Mouse (Mus musculus) spleen, adult 12 weeks (tissue): Measurements from ENCODE around the gene Zfand3.

ENCODE experiments used
- DNase-seq: peaks from one replicate; pipeline ENCODE4 v3.0.0; 2022; ENCODE audit warnings: low spot score

Gene Zfand3

DNA sequence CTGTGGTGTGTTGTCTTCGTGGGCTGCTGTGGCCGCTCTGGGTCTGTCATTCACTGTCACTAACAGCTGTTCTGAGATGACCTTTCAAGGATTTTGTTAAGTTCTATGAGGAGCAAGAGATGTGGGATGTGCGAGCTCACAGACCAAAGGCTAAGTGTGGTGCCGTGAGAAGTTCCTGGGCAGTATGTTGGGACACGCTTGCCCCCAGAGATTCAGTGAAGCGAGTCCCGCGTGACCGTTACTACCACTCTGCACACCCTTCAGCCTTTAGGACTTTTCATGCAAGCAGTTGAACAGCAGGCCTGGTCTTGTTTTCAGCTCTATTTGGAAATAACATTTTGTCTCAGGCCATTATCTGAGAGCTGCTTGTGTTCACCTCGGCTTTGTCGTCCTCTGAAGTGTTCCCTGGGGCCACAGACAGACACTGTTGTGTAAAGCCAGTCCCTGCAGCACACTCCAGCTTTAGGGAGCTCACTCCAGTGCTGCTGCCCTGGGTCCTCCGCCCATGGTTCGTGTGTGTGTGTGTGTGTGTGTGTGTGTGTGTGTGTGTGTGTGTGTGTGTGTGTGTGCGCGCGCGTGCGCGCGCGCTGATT is 191.2 kb downstream of the Zfand3 start:
- DNase-seq: no peak

DNA sequence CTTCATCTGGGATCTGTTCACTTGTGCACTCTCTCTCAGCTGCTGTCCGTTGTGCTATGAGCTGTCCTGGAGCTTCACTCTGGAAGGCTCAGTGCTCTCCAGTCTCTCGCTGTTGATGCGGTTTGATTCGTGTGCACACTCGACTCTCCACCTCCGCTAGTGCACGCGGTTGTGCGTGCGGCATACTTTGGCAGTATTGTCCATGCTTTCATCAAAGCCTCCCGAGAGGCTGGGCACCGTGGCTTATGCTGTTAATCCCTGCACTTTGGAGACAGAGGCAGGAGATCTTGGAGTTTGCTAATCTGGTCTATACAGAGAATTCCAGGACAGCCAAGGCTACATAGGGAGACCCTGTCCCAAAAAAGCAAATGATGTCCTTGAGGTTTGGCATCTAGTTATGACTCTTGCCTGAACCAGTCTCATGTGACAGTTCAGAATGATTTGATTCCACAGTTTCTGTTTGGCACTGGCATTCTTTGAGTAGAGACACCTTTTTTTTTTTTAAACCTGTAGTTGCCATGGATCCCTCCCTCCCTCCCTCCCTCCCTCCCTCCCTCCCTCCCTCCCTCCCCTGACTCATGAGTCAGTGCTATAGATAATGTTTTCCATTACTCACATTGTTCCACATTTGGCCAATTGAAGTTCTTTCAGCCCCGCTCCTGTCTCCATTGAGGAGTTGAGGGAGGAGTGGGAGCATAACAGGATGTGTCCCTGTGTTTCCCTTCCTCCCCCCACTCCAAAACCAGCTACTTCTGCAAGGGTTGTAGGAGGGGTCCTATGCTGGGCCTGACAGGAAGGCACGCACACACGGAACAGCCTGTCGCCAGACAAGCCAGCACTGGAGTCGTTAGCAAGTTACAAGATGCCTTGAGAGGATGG is 192.1 kb downstream of the Zfand3 start:
- DNase-seq: no peak

GRCm38 (mm10) chr17:30197280-30198030 is 192.9 kb downstream of the Zfand3 start:
- DNase-seq: no peak

GRCm38 (mm10) chr17:30198422-30198821 is 193.9 kb downstream of the Zfand3 start:
- DNase-seq: no peak

GRCm38 (mm10) chr17:30199374-30200247 is 195.1 kb downstream of the Zfand3 start:
- no peak for DNase-seq

GRCm38 (mm10) chr17:30200283-30200682 is 195.8 kb downstream of the Zfand3 start:
- no peak for DNase-seq

DNA sequence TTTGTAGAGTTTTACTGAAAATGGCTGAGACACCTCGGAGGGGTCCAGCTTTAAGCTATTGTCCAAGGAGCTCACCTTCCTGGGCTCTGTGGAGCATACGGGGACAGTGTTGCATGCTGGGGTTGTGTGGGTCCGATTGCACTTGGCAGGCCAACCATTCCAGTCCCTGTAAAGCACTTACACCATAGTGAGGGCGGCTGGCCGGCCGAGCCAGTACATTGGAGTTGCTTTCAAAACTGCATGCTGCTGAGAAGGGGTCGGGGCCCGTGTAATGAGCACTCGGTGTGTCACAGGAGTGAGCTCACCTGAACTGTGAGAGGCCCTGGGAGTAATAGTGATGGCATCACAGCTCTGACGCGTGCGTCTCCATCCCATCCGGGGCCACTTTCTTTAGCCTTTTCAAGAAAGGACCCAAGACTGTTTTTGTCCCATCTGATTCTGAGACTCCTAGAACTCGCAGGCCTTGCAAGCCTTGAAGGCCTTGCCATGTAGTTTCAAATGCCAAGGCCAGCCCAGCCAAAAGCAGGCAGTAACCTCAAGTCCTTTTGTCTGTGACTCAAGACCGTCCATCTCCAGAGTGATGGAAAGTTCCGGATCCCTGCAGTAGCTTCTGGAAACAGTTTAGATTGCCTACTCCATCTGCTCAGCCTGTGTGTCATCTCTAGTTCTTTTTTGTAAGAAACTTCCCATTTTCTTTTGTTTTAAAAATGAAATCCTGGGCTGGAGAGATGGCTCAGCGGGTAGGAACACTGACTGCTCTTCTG is 200.7 kb downstream of the Zfand3 start:
- DNase-seq: no peak

DNA sequence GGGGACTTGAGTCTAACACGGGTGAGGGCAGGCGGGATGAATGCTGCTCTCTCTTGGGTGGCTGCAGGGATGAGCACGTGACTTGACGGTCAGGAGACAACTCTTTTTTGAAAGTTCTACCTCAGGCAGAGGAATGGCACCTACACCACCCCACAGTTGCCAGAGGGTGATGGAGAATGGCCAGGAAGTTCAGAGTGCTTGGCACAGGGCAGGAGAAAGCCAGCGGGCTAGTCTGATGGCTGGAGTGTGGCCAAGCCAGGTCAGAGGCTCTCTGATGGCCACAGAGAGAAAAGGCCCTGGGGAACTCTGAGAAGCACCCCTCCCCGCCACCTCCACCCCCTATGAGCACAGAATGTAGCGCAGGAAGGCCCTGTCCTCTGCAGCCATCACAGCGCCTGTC is 205.7 kb downstream of the Zfand3 start:
- DNase-seq: no peak

DNA sequence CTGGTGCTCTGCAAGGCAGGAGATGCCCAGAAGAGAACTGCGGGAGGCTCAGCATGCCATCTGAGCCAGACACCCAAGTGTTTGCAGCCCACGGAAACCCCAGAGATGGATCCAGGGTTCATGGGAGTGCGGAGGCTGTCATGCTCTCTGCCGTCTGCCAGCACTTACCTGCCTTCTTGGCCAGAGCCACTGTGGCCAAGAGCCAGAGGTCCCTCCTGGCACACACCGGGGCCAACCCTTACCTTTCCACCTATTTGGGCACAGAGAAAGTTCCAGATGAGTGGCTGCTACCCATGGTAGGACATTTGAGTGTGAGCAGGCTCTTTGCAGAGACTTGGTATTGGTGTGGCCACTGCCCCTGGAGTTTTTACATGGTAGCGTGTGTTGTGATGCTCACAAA is 206.4 kb downstream of the Zfand3 start:
- no peak for DNase-seq

DNA sequence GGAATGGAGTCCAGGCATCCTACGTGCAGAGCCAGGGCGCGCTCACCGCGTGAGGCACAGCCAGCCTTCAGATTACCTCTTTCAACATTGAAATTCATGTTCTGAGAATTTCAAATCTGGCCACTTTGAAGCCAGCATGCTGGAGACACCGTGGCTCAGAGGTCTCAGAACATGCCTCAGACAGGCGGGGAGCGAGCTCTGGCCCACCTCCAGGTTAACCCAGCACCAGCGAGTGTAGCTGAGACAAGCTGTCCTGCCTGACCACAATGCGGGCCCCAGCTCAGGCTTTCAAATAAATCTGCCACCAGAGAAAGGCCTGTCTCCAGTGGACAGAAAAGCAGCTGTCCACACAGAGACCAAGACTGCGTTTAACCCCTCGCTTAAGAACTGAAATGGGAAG is 208.1 kb downstream of the Zfand3 start:
- DNase-seq: no peak

DNA sequence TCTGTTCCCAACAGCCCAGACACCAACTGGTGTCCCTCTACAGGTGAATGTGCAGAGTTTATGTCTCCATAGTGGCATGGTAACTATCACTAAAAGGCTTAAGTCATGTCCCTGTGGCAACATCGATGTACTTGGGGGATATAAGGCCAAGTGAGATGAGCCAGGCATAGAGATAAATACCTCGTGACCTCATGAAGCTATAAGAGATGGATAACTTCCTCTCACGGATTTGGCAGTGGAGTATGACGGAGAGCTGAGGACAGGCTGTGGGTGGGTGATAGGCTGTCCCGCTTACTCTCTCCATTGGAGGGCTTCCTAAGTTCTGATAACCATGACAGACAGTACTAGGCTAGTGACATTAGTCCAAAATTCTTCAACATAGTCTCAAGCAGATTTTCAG is 208.8 kb downstream of the Zfand3 start:
- no peak for DNase-seq

GRCm38 (mm10) chr17:30214393-30214792 is 209.9 kb downstream of the Zfand3 start:
- DNase-seq: no peak

DNA sequence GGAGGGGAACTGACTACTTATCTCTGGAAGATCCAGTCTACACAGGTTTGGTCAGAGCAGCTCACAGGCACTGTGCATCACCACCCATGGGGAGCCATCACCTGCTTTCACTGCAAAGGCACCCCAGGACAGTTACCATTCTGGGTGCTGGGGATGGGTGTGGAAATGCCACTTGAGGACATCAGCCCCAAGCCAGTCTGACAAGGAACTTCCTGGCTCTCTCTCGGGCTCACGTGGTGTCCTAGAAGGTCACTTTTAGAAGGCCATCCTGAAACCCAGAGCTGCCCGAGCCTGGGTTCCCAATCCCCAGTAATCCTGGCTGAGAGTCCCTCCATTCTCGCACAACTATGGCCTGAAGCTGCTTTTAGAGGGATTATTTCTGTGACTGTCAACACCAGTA is 211.2 kb downstream of the Zfand3 start:
- DNase-seq: no peak

DNA sequence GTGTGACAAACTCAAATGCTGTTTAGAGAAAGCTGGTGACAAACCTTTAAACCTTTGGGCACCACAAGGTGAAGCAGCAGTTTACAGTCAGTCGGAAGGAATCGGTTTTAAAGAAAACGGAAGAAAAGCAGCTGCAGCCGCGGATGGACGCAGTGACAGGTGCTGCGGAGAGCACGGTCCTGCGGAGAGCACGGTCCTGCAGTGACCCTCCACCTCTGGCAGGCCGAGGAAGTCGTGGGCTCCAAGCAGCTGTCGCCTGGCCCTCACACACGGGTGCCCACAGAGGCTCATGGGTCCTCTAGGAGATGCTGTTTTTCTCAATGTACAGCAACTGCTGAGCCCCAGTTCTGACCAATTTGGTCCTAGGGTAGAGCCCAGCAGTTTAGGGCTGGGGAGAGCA is 217.1 kb downstream of the Zfand3 start:
- no peak for DNase-seq

- no peak for DNase-seq
Measured at GRCm38 (mm10) chr17:30222361-30222760, 217.8 kb downstream of the Zfand3 start.

DNA sequence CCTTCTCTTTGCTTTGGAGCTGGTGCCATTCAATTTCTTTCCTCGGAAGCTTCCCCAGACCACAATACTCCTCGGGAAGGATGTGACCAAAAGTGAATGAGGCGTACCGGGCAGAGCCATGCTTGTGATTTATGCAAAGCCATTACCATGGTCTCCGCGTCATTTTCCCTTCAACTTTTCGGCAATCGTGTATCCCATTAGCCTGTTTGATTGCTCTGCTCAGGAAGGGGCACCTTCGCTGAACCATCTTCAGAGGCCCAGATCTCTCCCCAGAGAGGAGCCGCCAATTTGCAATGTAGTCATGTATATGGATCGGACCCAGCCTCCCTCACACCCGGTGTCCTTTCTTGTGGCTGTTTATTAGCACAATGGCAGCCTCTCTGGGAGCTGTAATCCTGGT is 218.3 kb downstream of the Zfand3 start:
- no peak for DNase-seq

DNA sequence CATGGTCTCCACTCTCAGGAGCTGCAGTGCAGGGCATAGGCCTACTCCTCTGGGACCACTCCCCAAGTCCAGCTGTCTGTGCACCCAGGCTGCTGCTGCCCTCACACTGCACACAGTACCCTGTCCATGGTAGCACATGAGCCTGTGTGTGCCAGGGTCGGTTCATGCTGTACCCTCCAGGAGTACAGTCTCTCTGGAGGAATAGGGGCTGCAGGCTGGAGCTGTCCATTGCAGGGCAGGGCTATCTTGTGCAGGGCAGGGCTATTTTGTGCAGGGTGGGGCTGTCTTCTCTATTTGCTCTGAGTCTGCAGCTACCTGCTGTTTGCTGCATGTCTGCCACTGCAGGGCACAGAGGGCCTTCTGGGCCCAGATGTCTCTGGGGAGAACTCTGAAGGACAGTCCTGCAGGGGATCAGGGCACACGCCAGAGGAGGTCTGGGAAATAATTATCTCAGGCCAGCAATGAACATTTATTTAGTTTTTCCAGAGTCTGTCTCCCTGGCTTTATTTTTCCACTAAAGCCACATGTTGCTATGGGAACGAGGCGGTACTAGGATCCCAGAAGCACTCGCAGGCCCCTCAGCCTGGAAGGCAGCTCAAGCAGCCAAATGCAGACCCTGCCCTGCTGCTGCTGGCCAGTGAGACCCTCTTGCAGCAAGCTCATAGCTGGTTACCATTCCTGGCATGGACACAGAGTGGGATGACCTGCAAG is 220.7 kb downstream of the Zfand3 start:
- no peak for DNase-seq

GRCm38 (mm10) chr17:30228439-30229215 is 224.1 kb downstream of the Zfand3 start:
- DNase-seq: no peak

GRCm38 (mm10) chr17:30230428-30230827 is 225.9 kb downstream of the Zfand3 start:
- no peak for DNase-seq

GRCm38 (mm10) chr17:30231483-30231882 is 226.9 kb downstream of the Zfand3 start:
- no peak for DNase-seq
